In genomic region chr5:132162206-132162533, GRCm38 (mm10) we compare ENCODE assay signal across 13 mouse cellular contexts.
DNase-seq lines count a peak whose midpoint lies in the region; ATAC-seq and TF ChIP-seq lines count a peak whose summit lies in the region.
"Had no signal": no experiment of that assay in that cellular context is flagged by ENCODE, and none has a peak within 500 bp of the region (broad histone marks: within the 10 kb centered on the region; RNA-seq: fewer than 3 reads in every experiment).

No protein-coding gene starts in this region.

- intact Hi-C loops in heart, postnatal 36 days (cut with DNase I): no loop called here

- H3K27me3 ChIP-seq in lung, embryonic 14.5 days (ENCODE audit: insufficient read depth, low read length): no peaks in the 10 kb centered on the region
- H3K27me3 ChIP-seq in forebrain, embryonic 14.5 days (replicated peaks; ENCODE audit: control insufficient read depth, insufficient read depth, low read length): no peaks in the 10 kb centered on the region

- DNase-seq in heart, adult 11 months: peak; percentile 62
- no peak for DNase-seq in heart, postnatal 36 days
- DNase-seq in lung, embryonic 14.5 days: peak; percentile 35
- DNase-seq in lung, postnatal 4 days: no peak
- no peak for DNase-seq in forebrain, embryonic 14.5 days (ENCODE audit: low spot score)
- DNase-seq in mesoderm, embryonic 11.5 days (ENCODE audit: low read depth, low spot score): peak; percentile 30
- no peak for DNase-seq in adipocyte (ENCODE audit: low spot score)
- DNase-seq in cerebellum, postnatal 14 days: no peak
- DNase-seq: B cell, adult 2 months; cerebellum, adult 9-10 months; heart, postnatal 4 days had no signal

- peaks cover 6% of the 10 kb centered on the region for H3K4me1 ChIP-seq in lung, embryonic 14.5 days (ENCODE audit: insufficient read depth)
- H3K4me1 ChIP-seq in forebrain, embryonic 14.5 days (ENCODE audit: control insufficient read depth, insufficient read depth, low read length): peaks cover 19% of the 10 kb centered on the region

- no peak overlapping the region for H3K4me3 ChIP-seq in lung, embryonic 14.5 days (ENCODE audit: low read depth, low read length)
- no peak overlapping the region for H3K4me3 ChIP-seq in forebrain, embryonic 14.5 days (ENCODE audit: low read depth, low read length)

- no peak for TF ChIP-seq CTCF in lung, embryonic 14.5 days (IDR thresholded peaks at IDR 0.05; ENCODE audit: low read depth)

- H3K9ac ChIP-seq in lung, embryonic 14.5 days: no peak overlapping the region
- H3K9ac ChIP-seq in forebrain, embryonic 14.5 days (ENCODE audit: low read length): no peak overlapping the region
- H3K9ac ChIP-seq: liver, embryonic 14.5 days had no signal

- 41% methylated on average over 4 of the region's 4 CpGs for WGBS in lung, embryonic 14.5 days
- 50% methylated on average over 4 of the region's 4 CpGs for WGBS in forebrain, embryonic 14.5 days

- ATAC-seq in lung, embryonic 14.5 days (ENCODE audit: insufficient read depth): no peak
- peak; percentile 15 for ATAC-seq in forebrain, embryonic 14.5 days

- peak overlapping the region; percentile 69; the same call in 1 of the 2 replicates for H3K27ac ChIP-seq in lung, embryonic 14.5 days (ENCODE audit: low read depth)
- H3K27ac ChIP-seq in forebrain, embryonic 14.5 days (ENCODE audit: low read depth, low read length): no peak overlapping the region; the same call in 1 of the 2 replicates
- H3K27ac ChIP-seq: liver, embryonic 14.5 days had no signal

- H3K9me3 ChIP-seq in lung, embryonic 14.5 days (ENCODE audit: low read depth, low read length): no peaks in the 10 kb centered on the region
- H3K9me3 ChIP-seq in forebrain, embryonic 14.5 days (replicated peaks; ENCODE audit: control insufficient read depth, low read length): no peaks in the 10 kb centered on the region
- H3K9me3 ChIP-seq: G1E had no signal

- H3K36me3 ChIP-seq in lung, embryonic 14.5 days (ENCODE audit: insufficient read depth): no peaks in the 10 kb centered on the region
- H3K36me3 ChIP-seq in forebrain, embryonic 14.5 days (ENCODE audit: control insufficient read depth, insufficient read depth, low read length): no peaks in the 10 kb centered on the region
- H3K36me3 ChIP-seq: G1E had no signal

- no peak overlapping the region for H3K4me2 ChIP-seq in lung, embryonic 14.5 days
- H3K4me2 ChIP-seq in forebrain, embryonic 14.5 days (ENCODE audit: low read length): no peak overlapping the region

Comparison
In these comparisons a context has a peak if more than half of its experiments do, and no peak if none do; other contexts are left out.
1. DNase-seq: peak in heart, adult 11 months (single experiment), lung, embryonic 14.5 days (single experiment) and mesoderm, embryonic 11.5 days (single experiment); none in heart, postnatal 36 days (0 of 2), lung, postnatal 4 days (0 of 2), forebrain, embryonic 14.5 days (single experiment), adipocyte (single experiment) and cerebellum, postnatal 14 days (0 of 2).